Mouse (Mus musculus) activated CD4-positive, CD25-positive, alpha-beta regulatory T cell (primary cell): ENCODE measurements around the gene Amfr. TPM values are rescaled to one million over a fixed set of nuclear protein-coding genes. Genes with fewer than 3 reads are reported as not detected.

Experiments used
- polyA plus RNA-seq, 2 experiments: library from polyadenylated mRNA; unstranded; fragments of 100-300 nt; shearing (Covaris generic); gene quantifications; one replicate each; pipeline ENCODE4 v1.2.1; 2017

Gene Amfr
- 100 to 1,000 TPM; 101 to 132 TPM for polyA plus RNA-seq

GRCm38 (mm10) chr8:94012013-94012951 lies at the start of gene Amfr:
TSS of gene Amfr (minus strand) at chr8:94012842.

GRCm38 (mm10) chr8:94036944-94037524 lies 24.4 kb upstream of the Amfr start, which contains the start of the genes Nudt21 and Ogfod1:
TSS of gene Nudt21 (minus strand) at chr8:94037031.
TSS of gene Ogfod1 (plus strand) at chr8:94037198.

Other genes starting within 250 kb of the Amfr start
- gene Gnao1, start 202.9 kb downstream of the Amfr start, polyA plus RNA-seq = under 1 TPM in 1 of 2 experiments, not detected in 1; 0.68 TPM
- 100 to 1,000 TPM; 116 to 135 TPM for gene Nudt21, start 24.2 kb upstream of the Amfr start, polyA plus RNA-seq
- 10 to 100 TPM; 12.9 to 13.4 TPM for gene Ogfod1, start 24.4 kb upstream of the Amfr start, polyA plus RNA-seq
- gene Bbs2, start 86.1 kb upstream of the Amfr start, polyA plus RNA-seq = 1 to 10 TPM; 2.5 to 9.5 TPM
- not detected for gene Mt4, start 124.4 kb upstream of the Amfr start, polyA plus RNA-seq
- 1 to 10 TPM in 1 of 2 experiments, under 1 TPM in 1; 0.45 to 2.3 TPM for gene Mt3, start 139.8 kb upstream of the Amfr start, polyA plus RNA-seq
- gene Mt2, start 159.8 kb upstream of the Amfr start, polyA plus RNA-seq = 1 to 10 TPM; 2.1 to 6.2 TPM
- 10 to 100 TPM in 1 of 2 experiments, 1 to 10 TPM in 1; 5.7 to 16.7 TPM for gene Mt1, start 166.2 kb upstream of the Amfr start, polyA plus RNA-seq
- gene Nup93, start 201.7 kb upstream of the Amfr start, polyA plus RNA-seq = 10 to 100 TPM; 32.6 to 33.9 TPM